Mouse (Mus musculus): ENCODE results near the gene Serpinb9b.
A peak's percentile ranks its signal among the peaks of the same experiment; 100 is the strongest.
"Not testable (repeated sequence)": the region's sequence is repeated elsewhere in the genome, so short reads cannot be mapped to it uniquely, and the experiment has no call there.

Serpinb9b gene

DNA sequence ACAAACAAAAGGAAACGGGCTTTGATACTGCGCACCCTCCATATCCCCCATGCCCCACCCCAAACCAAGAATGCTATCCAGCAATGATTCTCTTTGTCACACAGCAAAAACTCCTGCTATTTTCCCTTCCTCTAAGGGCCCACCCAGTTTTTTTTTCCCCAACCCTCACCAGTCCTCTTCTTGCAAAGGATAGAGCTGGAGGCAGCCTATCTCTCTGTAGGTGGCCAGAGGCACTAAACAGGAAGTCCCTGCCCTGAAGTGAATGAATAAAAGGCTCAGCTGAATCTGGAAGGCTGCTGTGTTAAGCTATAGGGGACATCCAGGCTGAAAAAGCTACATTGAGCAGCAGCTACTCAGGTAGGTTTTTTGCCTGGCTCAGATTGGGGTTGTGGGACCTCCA lies at the start of gene Serpinb9b:
Gene Serpinb9b, plus strand, starts transcription at position 173 of the 400 bp plus-strand sequence.
- DNase-seq, result no peak

GRCm38 (mm10) chr13:32982556-32983042 lies 44.6 kb upstream of the Serpinb9b start:
- no peak for DNase-seq

GRCm38 (mm10) chr13:32986256-32986655 lies 41.0 kb upstream of the Serpinb9b start:
- no peak for DNase-seq

DNA sequence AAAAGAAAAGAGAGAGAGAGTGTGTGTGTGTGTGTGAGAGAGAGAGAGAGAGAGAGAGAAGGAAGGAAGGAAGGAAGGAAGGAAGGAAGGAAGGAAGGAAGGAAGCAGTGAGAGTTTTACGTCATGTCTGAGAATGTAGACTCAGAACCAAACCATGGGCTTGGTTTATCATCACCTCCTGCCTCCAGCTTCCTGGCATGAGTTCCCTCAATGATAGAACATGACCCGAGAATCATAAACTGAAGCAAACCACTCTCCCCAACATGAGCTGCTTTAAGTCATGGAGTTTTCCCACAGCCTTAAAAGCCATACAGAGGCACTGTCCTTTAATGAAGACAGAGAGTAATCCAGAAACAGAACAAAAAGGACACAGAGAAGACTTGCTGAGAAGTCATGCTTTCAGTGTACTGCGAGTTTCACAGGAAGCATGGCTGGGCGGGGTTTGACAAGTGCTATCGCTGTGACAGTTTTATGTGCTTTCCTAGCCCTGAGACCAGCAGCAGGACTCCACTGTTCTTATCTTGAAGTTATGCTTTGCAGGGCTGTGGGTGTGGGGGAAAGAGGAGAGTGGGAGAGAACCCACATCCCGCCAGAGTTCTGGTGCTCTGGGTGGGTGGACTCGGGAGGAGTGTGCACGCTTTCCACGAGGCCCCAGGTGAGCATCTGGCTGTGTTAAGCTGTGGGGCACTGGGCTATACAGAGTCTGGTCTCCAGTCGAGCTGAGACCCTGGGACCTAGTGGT lies 33.9 kb upstream of the Serpinb9b start:
- no peak for DNase-seq

DNA sequence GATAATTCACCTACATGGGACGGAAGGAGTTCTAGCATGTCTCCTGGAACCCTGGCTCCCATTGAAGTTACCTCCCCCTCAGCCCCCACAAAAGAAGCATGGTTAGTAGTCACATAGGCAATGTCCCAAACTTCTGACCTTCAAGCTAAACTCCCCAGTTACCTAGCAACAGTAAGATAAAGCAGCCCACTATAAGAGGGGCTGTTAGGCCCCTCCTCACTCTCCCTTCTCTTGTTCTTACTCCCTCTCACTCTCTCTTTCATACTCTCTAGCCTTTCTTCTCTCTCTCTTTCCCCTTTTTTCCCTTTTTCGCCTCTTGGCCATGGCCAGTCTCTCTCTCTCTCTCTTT lies 33.3 kb upstream of the Serpinb9b start:
- no peak for DNase-seq

DNA sequence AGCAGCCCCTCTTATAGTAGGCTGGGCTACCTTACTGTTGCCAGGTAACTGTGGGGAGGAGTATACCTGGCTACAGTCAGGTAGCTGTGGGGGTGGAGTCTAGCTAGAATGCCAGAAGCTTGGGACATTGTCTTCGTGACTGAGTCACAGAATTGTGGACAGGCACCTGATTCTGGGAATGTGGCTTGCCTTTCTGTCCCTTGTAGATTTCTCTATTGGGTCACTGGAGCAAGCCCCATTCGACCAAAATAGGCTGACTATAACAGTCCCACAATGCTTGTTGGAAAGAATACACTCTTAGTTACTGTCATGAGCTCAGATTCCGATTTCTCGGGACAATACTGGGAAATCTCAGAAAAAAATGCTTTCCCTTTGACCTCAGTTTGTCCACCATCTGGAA lies 32.2 kb upstream of the Serpinb9b start:
- no peak for DNase-seq

- no peak for DNase-seq
Observed at GRCm38 (mm10) chr13:33001341-33001740, 25.9 kb upstream of the Serpinb9b start.

DNA sequence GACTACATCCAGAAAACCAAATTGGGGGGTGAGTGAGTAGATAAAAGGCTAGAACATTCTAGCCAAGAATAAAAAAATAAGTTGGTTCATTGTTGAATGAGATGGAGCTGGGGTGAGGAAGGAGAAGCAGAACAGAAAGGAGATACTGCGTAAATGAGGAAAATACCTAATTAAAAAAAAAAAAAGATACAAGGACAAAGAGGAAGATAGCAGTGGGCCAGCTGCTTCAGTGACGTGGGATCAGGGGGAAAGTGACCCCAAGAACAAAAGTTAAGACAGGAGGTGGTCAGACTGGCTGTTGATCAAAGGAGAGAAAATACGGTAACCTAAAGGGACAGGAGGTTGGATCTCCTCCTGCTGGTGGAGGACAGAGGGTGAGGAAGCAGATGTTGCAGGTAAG lies 24.3 kb upstream of the Serpinb9b start, which contains the start of gene Serpinb9:
Gene Serpinb9, plus strand, starts transcription at position 301 of the 400 bp plus-strand sequence.
- no peak for DNase-seq

GRCm38 (mm10) chr13:33003523-33004413 lies 23.4 kb upstream of the Serpinb9b start:
- no peak for DNase-seq

- DNase-seq, result peak; percentile 92 to 93
Observed at GRCm38 (mm10) chr13:33004414-33005105, 22.7 kb upstream of the Serpinb9b start.

DNA sequence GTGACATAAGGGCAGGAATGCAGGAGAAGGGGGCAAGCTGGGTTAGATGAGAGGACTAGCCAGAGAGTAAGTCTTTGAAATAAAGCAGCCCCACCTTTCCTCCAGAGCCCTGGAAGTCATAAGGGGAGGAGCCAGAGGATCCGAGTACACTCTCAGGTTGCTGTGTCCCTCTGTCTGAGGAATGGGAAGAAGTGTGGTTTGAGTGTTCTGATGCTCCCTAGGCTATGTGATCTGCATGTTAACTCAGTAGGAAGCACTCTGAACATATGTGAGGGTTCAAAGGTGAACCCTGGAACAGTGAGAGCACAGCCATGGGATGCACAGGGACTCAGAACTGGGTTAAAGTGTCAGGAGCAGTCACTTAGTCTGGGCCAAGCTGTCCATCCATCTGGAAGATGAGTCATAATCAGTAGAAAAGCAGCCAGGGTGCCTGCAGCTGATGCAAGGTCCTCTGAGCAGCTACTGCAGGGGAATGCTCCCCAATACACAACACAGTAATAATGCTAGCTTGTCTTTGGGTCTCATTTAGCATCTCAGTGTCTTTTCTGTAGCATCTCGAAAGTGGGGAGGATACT lies 21.6 kb upstream of the Serpinb9b start:
- DNase-seq, result no peak

- no peak for DNase-seq
Observed at GRCm38 (mm10) chr13:33006555-33006954, 20.7 kb upstream of the Serpinb9b start.

GRCm38 (mm10) chr13:33012395-33012794 lies 14.8 kb upstream of the Serpinb9b start:
- DNase-seq, result no peak

DNA sequence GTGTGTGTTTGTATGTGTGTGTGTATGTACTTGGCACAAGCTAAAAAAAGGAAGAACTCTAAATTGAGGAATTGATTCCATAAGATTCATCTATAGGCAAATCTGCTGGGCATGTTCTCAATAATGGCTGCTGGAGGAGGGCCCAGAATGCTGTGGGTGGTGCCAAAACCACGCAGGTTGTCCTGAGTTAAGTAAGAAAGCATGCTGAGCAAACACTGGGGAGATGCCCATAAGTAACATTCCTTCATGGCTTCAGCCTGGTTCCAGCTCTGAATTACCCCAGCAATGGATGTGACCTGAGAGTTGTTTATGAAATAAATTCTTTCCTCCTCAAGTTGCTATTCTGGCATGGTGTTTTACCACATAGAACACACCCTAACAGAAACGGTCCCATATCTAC lies 13.9 kb upstream of the Serpinb9b start:
- no peak for DNase-seq

DNA sequence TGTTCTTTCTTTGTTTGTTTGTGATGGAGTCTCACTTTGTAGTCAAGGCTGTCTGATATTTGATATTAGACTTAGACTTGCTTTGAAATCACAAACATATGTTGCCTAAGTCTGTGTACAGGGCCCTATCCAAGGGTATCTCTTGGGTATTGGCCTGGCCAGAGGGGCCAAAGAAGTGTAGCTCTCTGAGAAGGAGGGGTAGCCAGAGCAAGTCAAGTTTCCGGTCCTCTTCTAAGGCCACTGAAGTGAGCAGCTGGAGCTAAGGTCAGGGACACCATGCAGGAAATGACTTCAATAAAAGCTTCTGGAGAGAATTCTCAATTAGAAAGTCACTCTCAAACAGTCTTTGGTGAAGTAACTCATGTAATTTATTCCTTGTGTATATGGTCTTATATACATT lies 4.8 kb upstream of the Serpinb9b start:
- no peak for DNase-seq

DNA sequence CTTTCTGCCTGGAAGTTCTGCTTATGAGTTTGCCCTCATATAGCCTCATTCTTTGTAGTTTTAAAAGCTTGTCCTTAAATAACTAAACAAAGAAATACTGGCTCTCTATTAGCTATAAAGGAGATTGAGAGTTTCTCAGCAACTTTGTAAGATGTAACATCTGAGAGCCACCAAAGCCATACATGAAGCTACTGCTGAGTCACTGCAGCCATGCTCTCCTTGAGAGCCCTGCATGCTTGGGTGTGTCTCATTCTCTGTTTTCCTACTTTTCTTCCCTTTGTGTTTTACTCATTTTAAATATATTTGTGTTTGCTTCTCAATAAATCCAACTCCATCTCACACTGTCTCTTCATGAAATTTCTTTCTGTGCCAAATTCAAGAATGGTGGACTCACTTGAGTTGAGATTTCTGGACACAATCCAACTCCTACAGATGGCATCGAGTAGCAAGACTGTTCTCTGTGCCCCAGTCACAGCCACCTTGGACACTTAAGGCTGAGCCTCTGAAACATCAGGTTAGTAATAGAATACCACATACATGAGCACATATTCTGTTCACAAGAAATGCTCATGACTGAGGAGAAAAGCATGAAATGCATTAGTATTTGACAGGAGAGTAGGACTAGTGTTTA lies 674 bp upstream of the Serpinb9b start:
- DNase-seq, result no peak

- no peak for DNase-seq
Observed at GRCm38 (mm10) chr13:33028146-33028545, 930 bp downstream of the Serpinb9b start.

DNA sequence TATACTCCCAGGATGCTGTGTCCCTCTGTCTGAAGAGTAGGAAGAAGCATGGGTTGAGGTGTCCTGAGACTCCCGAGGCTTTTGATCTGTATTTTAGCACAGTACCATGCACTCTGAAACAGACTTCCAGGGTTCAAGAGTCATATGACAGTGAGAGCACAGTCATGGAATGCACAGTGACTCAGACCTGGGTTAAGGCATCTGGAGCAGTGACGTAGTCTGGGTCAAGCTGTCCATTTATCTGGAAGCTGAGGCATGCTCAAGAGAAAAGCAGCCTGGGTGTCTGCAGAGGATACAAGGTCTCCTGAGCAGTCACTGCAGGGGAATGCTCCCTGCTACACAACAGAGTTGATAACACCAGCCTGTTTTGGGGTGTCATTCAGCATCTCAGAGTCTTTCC lies 1.3 kb downstream of the Serpinb9b start:
- no peak for DNase-seq

DNA sequence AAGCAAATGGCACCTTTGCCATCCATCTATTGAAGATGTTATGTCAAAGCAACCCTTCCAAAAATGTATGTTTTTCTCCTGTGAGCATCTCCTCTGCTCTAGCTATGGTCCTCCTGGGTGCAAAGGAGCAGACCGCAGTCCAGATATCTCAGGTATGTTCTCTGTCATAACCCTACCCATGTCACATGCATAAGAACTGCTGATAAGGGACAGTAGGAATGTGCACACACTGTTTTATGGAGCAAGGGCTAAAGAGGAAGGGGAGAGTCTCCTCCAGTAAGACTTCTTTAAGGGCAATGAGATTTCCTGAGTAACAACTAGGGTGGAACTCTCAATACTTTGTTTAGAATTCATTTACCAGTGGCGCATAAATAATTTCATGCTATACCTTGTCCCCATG lies 2.3 kb downstream of the Serpinb9b start:
- DNase-seq, result not testable (repeated sequence)

DNA sequence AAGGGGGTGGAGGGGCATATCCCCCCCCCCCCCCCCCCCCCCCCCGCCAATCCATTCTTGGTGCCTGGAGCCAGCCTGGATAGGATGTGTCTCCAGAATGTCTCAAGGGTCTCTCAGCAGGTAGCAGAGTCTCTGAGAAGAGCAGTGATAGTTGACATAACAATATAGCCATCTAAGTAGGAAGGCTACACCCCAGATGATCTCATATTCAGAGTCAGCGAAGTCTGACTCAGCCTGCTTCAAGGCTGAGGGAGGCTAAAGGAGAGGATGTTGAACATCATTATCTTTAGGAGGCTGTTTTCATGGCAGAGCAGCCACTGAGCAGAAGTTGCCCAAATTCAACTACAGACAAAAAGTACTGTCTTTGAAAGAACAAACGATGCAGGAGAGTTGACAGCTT lies 3.1 kb downstream of the Serpinb9b start:
- no peak for DNase-seq

DNA sequence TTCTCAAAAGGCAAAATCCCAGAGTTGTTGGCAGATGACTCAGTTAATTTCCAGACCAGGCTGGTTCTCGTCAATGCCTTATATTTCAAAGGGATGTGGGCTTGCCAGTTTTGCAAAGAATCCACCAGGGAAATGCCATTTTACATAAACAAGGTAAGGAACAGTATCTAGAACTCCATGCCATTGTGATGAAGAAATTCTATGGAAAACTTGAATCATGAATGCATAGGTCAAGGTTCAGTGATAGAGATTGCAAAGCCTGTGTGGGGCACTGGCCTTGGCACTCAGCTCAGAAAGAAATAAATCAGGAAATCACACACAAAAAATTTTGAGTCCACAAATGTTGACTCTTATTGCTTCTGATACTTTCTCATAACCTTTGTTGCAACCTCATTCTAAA lies 8.3 kb downstream of the Serpinb9b start:
- DNase-seq, result no peak

DNA sequence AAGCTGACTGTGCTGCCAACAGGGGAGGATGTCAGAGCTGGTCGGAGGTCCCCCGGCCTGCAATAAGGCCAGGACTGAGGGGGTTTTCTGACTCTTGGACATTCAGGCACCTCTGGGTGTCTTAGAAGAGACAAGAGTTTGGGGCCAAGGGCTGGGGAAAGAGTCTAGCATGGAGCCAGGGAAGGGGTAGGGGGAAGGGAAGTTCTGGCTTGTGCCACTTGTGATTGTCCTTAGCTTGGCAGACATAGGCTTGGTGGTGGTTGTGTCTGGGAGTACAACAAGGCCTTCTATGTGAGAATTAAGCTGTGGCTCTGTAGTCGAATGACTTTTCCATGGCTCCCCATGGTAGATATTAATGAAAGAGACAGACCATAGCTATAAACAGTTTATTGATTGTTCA lies 16.3 kb downstream of the Serpinb9b start:
- no peak for DNase-seq

All from lung, postnatal 4 days (tissue).